Mouse (Mus musculus): ENCODE results near the gene Slfnl1. TPM values are rescaled to one million over a fixed set of nuclear protein-coding genes. Genes with fewer than 3 reads are reported as not detected.

The Slfnl1 gene
- polyA plus RNA-seq, 1 experiment, result not detected

GRCm38 (mm10) chr4:120571691-120572090 lies 39.7 kb downstream of the Slfnl1 start:
- H3K4me1 ChIP-seq (ENCODE audit: control insufficient read depth, insufficient read depth, low read length), result peaks cover 8% of the 10 kb centered on the region
- H3K4me3 ChIP-seq (ENCODE audit: insufficient read depth, low read length), result no peak overlapping the region
- TF ChIP-seq CTCF (IDR thresholded peaks at IDR 0.05; ENCODE audit: low read depth, low read length) (no peak), POLR2A (IDR thresholded peaks at IDR 0.05; ENCODE audit: borderline replicate concordance, low read depth, low read length) (no peak)
- H3K27ac ChIP-seq (ENCODE audit: insufficient read depth, low read depth, low read length), result no peak overlapping the region

GRCm38 (mm10) chr4:120580894-120581293 lies 48.9 kb downstream of the Slfnl1 start:
- Histone ChIP-seq H3K4me3 (ENCODE audit: insufficient read depth, low read length) (no peak overlapping the region), H3K4me1 (ENCODE audit: control insufficient read depth, insufficient read depth, low read length) (no peaks in the 10 kb centered on the region), H3K27ac (ENCODE audit: insufficient read depth, low read depth, low read length) (no peak overlapping the region)
- no peak for TF ChIP-seq POLR2A (IDR thresholded peaks at IDR 0.05; ENCODE audit: borderline replicate concordance, low read depth, low read length)
- TF ChIP-seq CTCF (IDR thresholded peaks at IDR 0.05; ENCODE audit: low read depth, low read length), result no peak

GRCm38 (mm10) chr4:120581711-120582110 lies 49.7 kb downstream of the Slfnl1 start:
- TF ChIP-seq POLR2A (IDR thresholded peaks at IDR 0.05; ENCODE audit: borderline replicate concordance, low read depth, low read length) (no peak), CTCF (IDR thresholded peaks at IDR 0.05; ENCODE audit: low read depth, low read length) (no peak)
- Histone ChIP-seq H3K4me3 (ENCODE audit: insufficient read depth, low read length) (no peak overlapping the region), H3K4me1 (ENCODE audit: control insufficient read depth, insufficient read depth, low read length) (no peaks in the 10 kb centered on the region), H3K27ac (ENCODE audit: insufficient read depth, low read depth, low read length) (no peak overlapping the region)

Other genes with a start within 250 kb of the Slfnl1 start
- gene Foxo6, start 244.9 kb upstream of the Slfnl1 start, polyA plus RNA-seq (2012; ENCODE audit: insufficient read depth, insufficient read length, missing spikeins), result not detected in 2 replicates
- gene Scmh1, start 127.0 kb upstream of the Slfnl1 start, polyA plus RNA-seq (2012; ENCODE audit: insufficient read depth, insufficient read length, missing spikeins), result 26.7 and 34.2 TPM in 2 replicates
- 2.1 and 2.7 TPM in 2 replicates for gene Ctps, start 38.0 kb downstream of the Slfnl1 start, polyA plus RNA-seq (2012; ENCODE audit: insufficient read depth, insufficient read length, missing spikeins)
- gene Gm8439, start 56.5 kb downstream of the Slfnl1 start, polyA plus RNA-seq (2012; ENCODE audit: insufficient read depth, insufficient read length, missing spikeins), result not detected in 2 replicates
- gene Cited4, start 134.3 kb downstream of the Slfnl1 start, polyA plus RNA-seq (2012; ENCODE audit: insufficient read depth, insufficient read length, missing spikeins), result not detected in 2 replicates
- not detected in 2 replicates for gene Kcnq4, start 216.4 kb downstream of the Slfnl1 start, polyA plus RNA-seq (2012; ENCODE audit: insufficient read depth, insufficient read length, missing spikeins)

All from bone marrow macrophage, adult 2 months (primary cell).